Mouse (Mus musculus) right cerebral cortex, postnatal 10 days (tissue): ENCODE results near the gene Zfhx3.

Experiments
- DNase-seq, 2 experiments: peaks; one replicate each; pipeline ENCODE4 v3.0.0; 2021; ENCODE audit warnings: low spot score in 2 of 2

Gene Zfhx3

GRCm38 (mm10) chr8:108592028-108592724, 649.7 kb downstream of the Zfhx3 start:
- DNase-seq = no peak

DNA sequence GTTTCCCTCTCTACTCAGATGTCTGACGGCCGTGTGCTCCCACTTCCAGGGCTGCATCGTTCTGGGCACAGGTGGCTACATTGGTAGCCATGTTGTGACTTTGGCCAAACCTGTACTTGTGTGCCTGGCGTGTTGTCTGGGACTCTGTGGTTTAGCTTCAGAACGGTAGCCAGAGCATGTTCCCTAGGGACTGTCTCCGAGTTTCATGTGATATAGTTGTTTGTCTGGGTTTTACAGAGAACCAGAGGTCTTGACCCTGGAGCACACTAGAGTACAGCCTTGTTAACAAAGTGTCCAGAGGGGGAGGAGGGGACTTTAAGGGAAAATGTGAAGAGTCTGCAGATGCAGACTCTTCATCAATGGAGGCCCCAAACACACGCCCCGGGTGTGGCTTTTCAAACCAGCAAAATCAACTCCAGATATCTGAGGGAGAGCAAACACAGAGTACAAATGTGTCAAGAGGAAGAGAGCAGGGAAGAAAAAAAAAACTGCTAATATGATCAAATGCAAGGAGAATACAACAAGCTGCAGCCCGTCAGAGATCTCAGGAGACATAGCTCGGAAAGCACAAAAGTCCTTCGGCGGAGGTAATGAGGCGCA, 650.6 kb downstream of the Zfhx3 start:
- no peak for DNase-seq

DNA sequence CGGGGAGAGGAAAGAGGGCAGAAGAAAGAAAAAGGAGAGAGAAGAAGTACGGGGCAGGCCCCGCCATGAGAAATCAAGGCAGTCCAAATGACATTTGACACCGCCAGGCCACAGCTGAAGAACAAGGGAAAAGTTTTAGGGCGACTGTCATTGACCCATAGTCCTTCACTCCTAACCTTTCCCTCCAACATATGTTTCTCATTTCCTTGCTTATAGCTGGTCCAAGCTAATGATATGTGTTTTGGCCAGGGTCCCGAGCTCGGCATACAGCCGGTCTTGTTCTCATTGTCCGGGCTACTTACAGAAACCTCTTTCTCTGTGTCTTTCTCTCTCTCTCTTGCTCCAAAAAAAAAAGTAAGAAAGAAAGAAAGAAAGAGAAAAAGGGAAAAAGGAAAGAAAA, 651.4 kb downstream of the Zfhx3 start:
- no peak for DNase-seq

DNA sequence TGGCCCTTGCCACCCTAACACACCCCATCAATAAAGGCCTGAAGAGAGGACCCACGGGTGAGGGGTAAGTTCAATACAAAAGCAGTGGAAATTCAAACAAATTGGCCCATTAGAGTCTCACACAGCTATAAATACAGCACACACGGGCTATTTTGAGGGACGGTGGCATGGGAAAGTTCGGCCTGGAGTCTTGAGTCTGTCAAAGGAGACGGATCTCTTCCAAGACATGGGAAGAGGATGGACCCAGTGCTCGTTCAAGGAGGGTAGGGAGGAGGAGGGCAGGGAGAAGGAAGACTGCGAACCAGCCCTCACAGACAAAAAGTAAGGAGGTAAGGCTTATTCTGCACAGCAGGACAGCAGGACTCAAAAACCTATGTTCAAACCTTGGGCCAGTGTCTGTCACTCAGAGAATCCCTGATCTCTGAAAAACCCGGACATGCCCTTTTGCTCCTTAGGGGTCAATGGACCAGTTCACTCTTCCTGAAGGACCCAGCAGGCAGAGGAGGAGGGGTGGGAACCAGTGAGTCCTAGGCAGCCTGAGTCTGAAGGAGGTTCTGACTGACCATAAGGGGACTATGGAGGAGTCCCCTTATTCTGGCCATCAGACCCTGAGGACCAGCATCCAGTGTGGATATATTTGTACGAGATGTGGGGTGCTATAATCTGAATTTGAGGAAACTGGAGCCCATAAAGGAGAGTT, 652.1 kb downstream of the Zfhx3 start:
- no peak for DNase-seq

- no peak for DNase-seq
These were observed 652.6 kb downstream of the Zfhx3 start for GRCm38 (mm10) chr8:108595061-108595419.

DNA sequence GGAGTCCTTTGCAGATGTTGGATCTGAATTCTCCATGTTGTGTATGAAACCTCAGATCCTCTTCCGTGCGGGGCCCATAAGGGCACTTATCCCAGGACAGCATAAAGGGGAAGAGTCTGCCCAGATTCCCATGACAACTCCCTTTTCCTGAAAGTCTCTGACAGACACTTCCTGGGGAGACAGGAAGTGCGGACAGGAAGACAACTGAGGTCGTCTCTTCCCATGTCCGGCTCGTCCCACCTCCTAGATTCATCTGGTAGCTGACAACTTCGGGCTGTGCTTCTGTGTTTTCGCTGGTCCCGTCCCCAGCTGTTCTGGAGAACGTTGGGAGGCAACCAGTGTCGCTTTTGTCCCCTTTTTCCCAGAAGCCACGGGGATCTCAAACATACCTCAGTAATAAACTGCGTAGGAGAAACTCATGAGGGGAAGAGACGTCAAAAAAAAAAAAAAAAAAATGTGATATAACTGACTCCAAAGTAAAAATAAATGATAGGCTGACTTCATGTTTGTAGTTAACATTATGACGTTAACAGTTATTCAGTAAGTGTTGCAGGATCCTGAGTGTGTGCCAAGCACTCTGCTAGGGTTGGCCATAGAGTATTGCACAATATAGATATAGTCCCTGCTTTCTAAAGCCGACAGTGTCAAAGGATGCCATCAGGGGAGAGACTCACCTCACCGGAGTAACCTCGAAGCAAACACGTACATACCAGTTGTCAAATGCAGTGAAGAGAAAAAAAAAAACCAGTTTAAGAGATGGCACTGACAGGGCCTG, 653.5 kb downstream of the Zfhx3 start:
- no peak for DNase-seq

DNA sequence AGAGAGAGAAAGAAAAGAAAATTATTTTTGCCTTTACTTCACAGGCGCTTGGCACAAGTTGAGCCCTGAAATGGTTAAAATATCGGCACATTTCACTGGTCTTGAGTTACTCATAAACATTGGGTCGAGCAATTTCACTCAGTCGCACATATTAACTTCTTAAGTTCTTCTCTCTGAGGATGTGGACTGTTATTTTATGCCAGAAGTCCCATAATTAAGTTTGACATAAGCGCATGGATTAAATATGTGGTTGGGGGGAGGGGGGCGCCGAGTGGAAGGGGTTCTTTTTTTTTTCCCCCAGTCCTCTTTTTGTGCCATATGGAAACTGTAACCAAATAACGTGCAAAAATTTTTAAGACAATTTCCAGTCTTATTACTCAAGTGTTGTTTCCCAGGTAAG, 656.6 kb downstream of the Zfhx3 start:
- no peak for DNase-seq

DNA sequence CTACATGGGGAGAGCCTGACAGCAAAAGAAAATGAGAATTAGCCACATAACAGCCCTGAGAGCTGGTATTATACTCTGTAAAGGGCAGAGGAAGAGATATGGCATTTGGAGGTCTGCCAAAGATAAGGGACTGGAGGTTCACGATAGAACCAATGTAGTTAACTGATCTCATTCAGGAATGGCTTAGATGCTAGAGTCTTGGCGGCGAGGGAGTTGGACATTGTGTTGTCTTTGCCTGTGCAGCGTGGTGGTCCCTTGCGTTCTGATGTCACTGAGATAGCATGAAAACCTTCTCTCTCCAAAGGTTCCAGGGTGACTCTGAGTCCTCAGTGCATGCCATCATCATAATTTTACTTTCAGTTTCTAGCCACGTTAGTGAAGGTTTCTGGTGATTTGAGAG, 657.1 kb downstream of the Zfhx3 start:
- no peak for DNase-seq

DNA sequence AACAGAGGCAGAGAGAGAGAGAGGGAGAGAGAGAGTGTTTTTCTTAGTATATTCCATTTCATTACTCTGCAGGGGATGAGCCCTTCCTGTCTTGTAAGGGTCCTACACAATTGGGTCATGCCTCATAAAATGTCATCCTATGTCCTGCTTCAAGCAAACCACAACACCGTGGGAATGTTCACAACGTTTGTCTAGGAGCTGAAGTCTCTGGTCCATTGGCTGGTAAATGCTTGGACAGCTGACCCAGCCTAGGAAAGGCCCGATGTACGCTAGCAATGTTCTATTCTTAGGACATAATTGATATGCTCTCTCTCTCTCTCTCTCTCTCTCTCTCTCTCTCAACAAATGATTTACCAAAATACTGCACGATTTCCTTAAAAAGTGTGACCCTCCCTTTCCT, 666.2 kb downstream of the Zfhx3 start:
- DNase-seq = no peak

DNA sequence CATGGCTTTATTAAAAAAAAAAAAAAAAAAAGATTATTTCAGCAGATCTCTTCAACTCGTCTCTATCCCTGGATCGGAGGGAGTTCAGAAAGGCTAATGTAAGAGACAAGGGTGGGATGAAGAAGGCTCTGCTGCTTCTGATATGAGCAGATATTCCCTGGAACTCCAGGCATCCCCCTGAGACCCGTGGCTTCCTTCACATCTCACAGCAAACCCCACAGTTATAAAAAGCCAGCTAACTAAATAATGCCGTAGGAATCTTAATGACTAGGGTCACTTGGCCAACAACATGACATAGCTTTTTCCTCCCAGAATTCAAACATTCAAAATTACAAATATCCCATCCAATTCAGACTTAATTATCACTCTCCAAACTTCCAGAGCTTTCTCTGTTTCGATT, 666.7 kb downstream of the Zfhx3 start:
- no peak for DNase-seq

GRCm38 (mm10) chr8:108611141-108611674, 668.8 kb downstream of the Zfhx3 start:
- no peak for DNase-seq

- DNase-seq = peak; percentile 38 to 40
These were observed 669.5 kb downstream of the Zfhx3 start for GRCm38 (mm10) chr8:108611792-108612413.

- DNase-seq = peak in 1 of 2 experiments; percentile 24
These were observed 670.4 kb downstream of the Zfhx3 start for GRCm38 (mm10) chr8:108612815-108613214.

GRCm38 (mm10) chr8:108613280-108613679, 670.8 kb downstream of the Zfhx3 start:
- DNase-seq = no peak

DNA sequence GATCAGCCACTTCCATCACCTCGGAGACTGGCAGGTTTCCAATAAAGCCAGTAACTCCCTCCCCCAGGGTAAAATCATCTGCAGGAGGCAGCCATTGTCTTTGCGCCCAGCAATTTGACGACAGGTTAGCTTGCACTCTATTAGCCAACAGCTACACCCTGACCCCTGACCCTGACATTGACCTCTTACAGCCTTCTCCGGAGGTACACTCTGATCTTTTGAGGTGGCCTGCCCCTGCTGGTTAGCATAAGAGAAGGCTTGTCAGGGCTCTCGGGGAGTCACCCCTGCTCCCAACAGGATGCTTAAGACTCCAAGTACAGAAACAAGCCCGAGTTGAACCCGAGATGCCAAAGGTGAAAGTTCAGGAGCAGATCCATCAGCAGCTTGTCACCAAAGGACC, 678.9 kb downstream of the Zfhx3 start:
- no peak for DNase-seq

DNA sequence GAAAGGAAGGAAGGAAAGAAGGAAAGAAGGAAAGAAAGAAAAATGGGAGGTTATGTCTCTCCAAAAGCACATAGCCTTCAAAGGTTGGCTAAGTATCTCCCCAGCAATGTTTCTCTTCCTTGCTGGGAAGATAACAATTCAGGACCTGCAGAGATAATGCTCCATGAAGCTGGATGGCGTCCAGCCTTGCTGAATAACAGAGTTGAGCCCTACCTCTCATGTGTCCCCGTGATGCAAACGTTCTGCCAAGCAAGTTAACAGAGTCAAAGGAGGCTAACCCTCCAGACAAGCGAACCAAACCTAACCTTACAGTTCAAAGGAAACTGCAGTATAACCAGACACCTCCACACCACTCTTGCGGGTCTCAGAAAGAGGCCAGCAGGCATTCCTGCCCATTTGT, 681.2 kb downstream of the Zfhx3 start:
- no peak for DNase-seq

DNA sequence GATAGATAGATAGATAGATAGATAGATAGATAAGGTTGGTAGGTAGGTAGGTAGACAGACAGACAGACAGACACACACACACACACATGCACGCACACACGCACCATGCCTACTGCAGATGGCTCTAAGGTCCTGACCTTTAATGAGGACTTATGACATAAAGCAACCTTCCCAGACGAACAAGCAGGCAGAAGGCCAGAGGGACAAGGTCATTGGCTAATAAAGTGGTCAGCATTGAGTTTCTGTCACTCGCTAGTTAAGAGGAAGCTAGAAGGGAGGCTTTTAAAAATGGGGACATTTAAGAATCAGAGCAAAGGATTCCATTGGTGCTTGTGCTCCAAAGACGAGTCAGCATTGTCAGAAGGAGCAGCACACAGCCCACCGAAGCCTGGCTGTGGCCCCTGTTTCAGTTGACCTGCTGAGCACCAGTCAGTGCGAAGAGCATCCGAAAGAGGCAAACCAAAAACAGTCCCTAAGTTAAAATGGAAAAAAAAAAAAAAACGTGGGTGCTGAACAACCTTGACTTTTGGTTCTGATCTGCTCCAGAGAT, 683.2 kb downstream of the Zfhx3 start:
- no peak for DNase-seq

GRCm38 (mm10) chr8:108631069-108631468, 688.6 kb downstream of the Zfhx3 start:
- DNase-seq = no peak

DNA sequence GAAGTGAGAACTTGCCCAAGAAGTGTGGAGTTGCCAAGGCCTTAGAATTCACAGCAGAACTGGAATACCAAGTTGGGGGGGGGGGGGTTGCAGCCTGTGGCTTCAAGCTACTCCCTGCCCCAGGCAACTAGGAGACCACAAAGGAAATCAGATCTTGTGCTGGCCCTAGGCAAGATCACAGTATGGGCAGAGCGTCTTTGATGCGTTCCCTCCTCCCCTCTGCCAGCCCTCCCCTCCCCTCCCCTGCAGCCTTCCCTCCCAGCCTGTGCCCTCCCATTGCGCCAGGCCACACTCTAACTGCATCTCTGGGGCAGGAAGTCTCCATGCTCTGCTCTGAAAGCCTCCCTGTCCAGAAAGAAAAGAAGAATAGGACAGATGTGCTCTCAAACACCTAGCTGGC, 691.8 kb downstream of the Zfhx3 start:
- DNase-seq = no peak

DNA sequence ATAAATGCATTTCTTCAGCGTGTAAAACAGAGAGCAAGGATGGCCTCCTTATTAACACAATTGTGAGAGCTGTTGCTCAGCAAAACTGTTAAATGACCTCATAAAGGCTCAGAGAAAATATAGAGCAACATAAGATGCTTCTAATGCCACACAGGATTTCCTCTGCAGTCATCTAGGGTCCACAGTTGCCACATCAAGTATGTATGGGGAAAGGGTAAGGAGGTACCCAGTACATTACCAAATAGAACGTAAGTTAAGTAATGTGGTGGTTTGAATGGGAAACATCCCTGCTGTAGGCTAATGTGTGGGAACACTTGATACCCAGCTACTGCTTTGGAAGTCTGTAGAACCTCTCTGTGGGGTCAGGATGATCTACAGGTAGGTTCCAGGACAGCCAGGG, 695.4 kb downstream of the Zfhx3 start:
- no peak for DNase-seq

- DNase-seq = no peak
These were observed 703.2 kb downstream of the Zfhx3 start for GRCm38 (mm10) chr8:108645660-108646059.
